Comparison of ENCODE assay signal across 20 mouse cellular contexts in genomic region chr10:41766280-41766679, GRCm38 (mm10). TPM values are rescaled to one million over a fixed set of nuclear protein-coding genes. Genes with fewer than 3 reads are reported as not detected.
DNase-seq lines count a peak whose midpoint lies in the region; ATAC-seq and TF ChIP-seq lines count a peak whose summit lies in the region.
"Had no signal": no experiment of that assay in that cellular context is flagged by ENCODE, and none has a peak within 500 bp of the region (broad histone marks: within the 10 kb centered on the region; RNA-seq: fewer than 3 reads in every experiment).

No protein-coding gene starts in this region.

- DNase-seq in embryonic facial prominence, embryonic 14.5 days (ENCODE audit: low spot score), result peak; percentile 68
- DNase-seq in embryonic facial prominence, embryonic 10.5 days (ENCODE audit: low spot score), result no peak
- peak; percentile 21 for DNase-seq in lung, embryonic 14.5 days
- no peak for DNase-seq in lung, postnatal 4 days
- peak; percentile 11 for DNase-seq in mesoderm, embryonic 11.5 days (ENCODE audit: low read depth, low spot score)
- DNase-seq in layer of hippocampus, postnatal 14 days (ENCODE audit: low spot score in 2 of 2), result no peak
- DNase-seq in c-Kit-positive CD71-positive TER-119-positive erythroid progenitor cells, embryonic 14.5 days (ENCODE audit: low spot score), result no peak
- DNase-seq: cerebellum, adult 11 months; cerebellum, adult 9-11 months; kidney, postnatal 25 days; lung, postnatal 14 days; thymus, postnatal 36 days had no signal

- no peaks in the 10 kb centered on the region for H3K9me3 ChIP-seq in embryonic facial prominence, embryonic 14.5 days (ENCODE audit: control insufficient read depth, low read length)
- no peaks in the 10 kb centered on the region for H3K9me3 ChIP-seq in embryonic facial prominence, embryonic 10.5 days
- H3K9me3 ChIP-seq in lung, embryonic 14.5 days (ENCODE audit: low read depth, low read length), result no peaks in the 10 kb centered on the region
- H3K9me3 ChIP-seq: embryonic facial prominence, embryonic 15.5 days; hindbrain, embryonic 15.5 days; intestine, embryonic 15.5 days; midbrain, embryonic 13.5 days had no signal

- WGBS in embryonic facial prominence, embryonic 14.5 days, result 51% methylated on average over 4 of the region's 4 CpGs
- WGBS in embryonic facial prominence, embryonic 10.5 days, result 75% methylated on average over 4 of the region's 4 CpGs
- WGBS in lung, embryonic 14.5 days, result 44% methylated on average over 4 of the region's 4 CpGs

- no peak overlapping the region for H3K4me3 ChIP-seq in embryonic facial prominence, embryonic 14.5 days (ENCODE audit: low read depth, low read length)
- no peak overlapping the region for H3K4me3 ChIP-seq in embryonic facial prominence, embryonic 10.5 days
- H3K4me3 ChIP-seq in lung, embryonic 14.5 days (ENCODE audit: low read depth, low read length), result no peak overlapping the region
- H3K4me3 ChIP-seq: embryonic facial prominence, embryonic 15.5 days; hindbrain, embryonic 15.5 days; intestine, embryonic 15.5 days; midbrain, embryonic 13.5 days had no signal

- ATAC-seq in embryonic facial prominence, embryonic 14.5 days (ENCODE audit: low read depth), result no peak
- ATAC-seq in lung, embryonic 14.5 days (ENCODE audit: insufficient read depth), result no peak
- ATAC-seq: intestine, embryonic 15.5 days; midbrain, embryonic 13.5 days had no signal

- no peaks in the 10 kb centered on the region for H3K27me3 ChIP-seq in embryonic facial prominence, embryonic 14.5 days (replicated peaks; ENCODE audit: control insufficient read depth, insufficient read depth, low read length)
- no peaks in the 10 kb centered on the region for H3K27me3 ChIP-seq in embryonic facial prominence, embryonic 10.5 days (replicated peaks; ENCODE audit: low read depth, poor library complexity, severe bottlenecking)
- H3K27me3 ChIP-seq in lung, embryonic 14.5 days (ENCODE audit: insufficient read depth, low read length), result no peaks in the 10 kb centered on the region
- H3K27me3 ChIP-seq: embryonic facial prominence, embryonic 15.5 days; hindbrain, embryonic 15.5 days; intestine, embryonic 15.5 days; midbrain, embryonic 13.5 days had no signal

- H3K4me1 ChIP-seq in embryonic facial prominence, embryonic 14.5 days (ENCODE audit: control insufficient read depth, insufficient read depth, low read length), result no peaks in the 10 kb centered on the region
- no peaks in the 10 kb centered on the region for H3K4me1 ChIP-seq in embryonic facial prominence, embryonic 10.5 days
- no peaks in the 10 kb centered on the region for H3K4me1 ChIP-seq in lung, embryonic 14.5 days (ENCODE audit: insufficient read depth)
- H3K4me1 ChIP-seq: embryonic facial prominence, embryonic 15.5 days; hindbrain, embryonic 15.5 days; intestine, embryonic 15.5 days; midbrain, embryonic 13.5 days had no signal

- no peak overlapping the region for H3K4me2 ChIP-seq in embryonic facial prominence, embryonic 14.5 days (ENCODE audit: low read depth, low read length)
- no peak overlapping the region for H3K4me2 ChIP-seq in lung, embryonic 14.5 days
- H3K4me2 ChIP-seq: embryonic facial prominence, embryonic 15.5 days; heart, embryonic 11.5 days; hindbrain, embryonic 15.5 days; intestine, embryonic 15.5 days; midbrain, embryonic 13.5 days had no signal

- no peak overlapping the region for H3K27ac ChIP-seq in embryonic facial prominence, embryonic 14.5 days (replicated peaks; ENCODE audit: low read depth, low read length)
- no peak overlapping the region for H3K27ac ChIP-seq in embryonic facial prominence, embryonic 10.5 days (replicated peaks)
- H3K27ac ChIP-seq in lung, embryonic 14.5 days (ENCODE audit: low read depth), result no peak overlapping the region
- H3K27ac ChIP-seq: embryonic facial prominence, embryonic 15.5 days; hindbrain, embryonic 15.5 days; intestine, embryonic 15.5 days; midbrain, embryonic 13.5 days had no signal

- no peak for TF ChIP-seq CTCF in lung, embryonic 14.5 days (IDR thresholded peaks at IDR 0.05; ENCODE audit: low read depth)

- H3K9ac ChIP-seq in embryonic facial prominence, embryonic 14.5 days (ENCODE audit: low read depth, low read length), result no peak overlapping the region
- no peak overlapping the region for H3K9ac ChIP-seq in lung, embryonic 14.5 days
- H3K9ac ChIP-seq: embryonic facial prominence, embryonic 15.5 days; hindbrain, embryonic 15.5 days; intestine, embryonic 15.5 days; midbrain, embryonic 13.5 days had no signal

- no peaks in the 10 kb centered on the region for H3K36me3 ChIP-seq in embryonic facial prominence, embryonic 14.5 days (ENCODE audit: control insufficient read depth, insufficient read depth, low read length)
- H3K36me3 ChIP-seq in embryonic facial prominence, embryonic 10.5 days (replicated peaks), result no peaks in the 10 kb centered on the region
- no peaks in the 10 kb centered on the region for H3K36me3 ChIP-seq in lung, embryonic 14.5 days (ENCODE audit: insufficient read depth)
- H3K36me3 ChIP-seq: embryonic facial prominence, embryonic 15.5 days; hindbrain, embryonic 15.5 days; intestine, embryonic 15.5 days; midbrain, embryonic 13.5 days had no signal

RNA-seq across cellular contexts. Expression of gene Cep57l1, which starts 43.4 kb away (rescaled TPM):
- polyA plus RNA-seq in embryonic facial prominence, embryonic 14.5 days (2014; fragmentation: Nextera tagmentation; extraction: Ambion mirVana), result 18.1 and 20.1 TPM in 2 replicates
- 23.5 and 24.1 TPM in 2 replicates for polyA plus RNA-seq in embryonic facial prominence, embryonic 10.5 days (2016; fragmentation: Nextera tagmentation; extraction: Ambion mirVana)
- 23.2 and 25.3 TPM in 2 replicates for polyA plus RNA-seq in lung, embryonic 14.5 days (2014; fragmentation: Nextera tagmentation; extraction: Ambion mirVana)
- total RNA-seq in layer of hippocampus, postnatal 14 days (2021), result 1 to 10 TPM; 6.1 to 6.6 TPM

RNA-seq across cellular contexts. Expression of gene Sesn1, which starts 43.5 kb away (rescaled TPM):
- polyA plus RNA-seq in embryonic facial prominence, embryonic 14.5 days (2014; fragmentation: Nextera tagmentation; extraction: Ambion mirVana), result 52.0 and 54.7 TPM in 2 replicates
- 18.5 and 23.3 TPM in 2 replicates for polyA plus RNA-seq in embryonic facial prominence, embryonic 10.5 days (2016; fragmentation: Nextera tagmentation; extraction: Ambion mirVana)
- polyA plus RNA-seq in lung, embryonic 14.5 days (2014; fragmentation: Nextera tagmentation; extraction: Ambion mirVana), result 30.5 and 32.5 TPM in 2 replicates
- total RNA-seq in layer of hippocampus, postnatal 14 days (2021), result 10 to 100 TPM; 37.1 to 38.6 TPM

RNA-seq across cellular contexts. Expression of gene Ccdc162, which starts 49.8 kb away (rescaled TPM):
- polyA plus RNA-seq in embryonic facial prominence, embryonic 14.5 days (2014; fragmentation: Nextera tagmentation; extraction: Ambion mirVana), result 1.6 and 2.4 TPM in 2 replicates
- polyA plus RNA-seq in embryonic facial prominence, embryonic 10.5 days (2016; fragmentation: Nextera tagmentation; extraction: Ambion mirVana), result 0.42 and 0.53 TPM in 2 replicates
- polyA plus RNA-seq in lung, embryonic 14.5 days (2014; fragmentation: Nextera tagmentation; extraction: Ambion mirVana), result 0.20 and 0.32 TPM in 2 replicates
- total RNA-seq in layer of hippocampus, postnatal 14 days (2021), result 1 to 10 TPM; 2.3 to 3.7 TPM
- total RNA-seq: common myeloid progenitor, adult 5-6 weeks; hematopoietic stem cell, adult 5-6 weeks; monocyte, adult 5-6 weeks had no signal

Comparison
In these comparisons a context has a peak if more than half of its experiments do, and no peak if none do; other contexts are left out.
1. DNase-seq: peak in embryonic facial prominence, embryonic 14.5 days (single experiment), lung, embryonic 14.5 days (single experiment) and mesoderm, embryonic 11.5 days (single experiment); none in embryonic facial prominence, embryonic 10.5 days (single experiment), lung, postnatal 4 days (0 of 2), layer of hippocampus, postnatal 14 days (0 of 2) and c-Kit-positive CD71-positive TER-119-positive erythroid progenitor cells, embryonic 14.5 days (single experiment).